26 mouse cellular contexts compared by ENCODE assay signal in genomic region chr14:56316333-56316732, GRCm38 (mm10). TPM values are rescaled to one million over a fixed set of nuclear protein-coding genes. Genes with fewer than 3 reads are reported as not detected.
DNase-seq lines count a peak whose midpoint lies in the region; ATAC-seq and TF ChIP-seq lines count a peak whose summit lies in the region.
"Had no signal": no experiment of that assay in that cellular context is flagged by ENCODE, and none has a peak within 500 bp of the region (broad histone marks: within the 10 kb centered on the region; RNA-seq: fewer than 3 reads in every experiment).

No protein-coding gene starts in this region.

- no peak overlapping the region for H3K4me3 ChIP-seq in intestine, embryonic 15.5 days (replicated peaks)
- H3K4me3 ChIP-seq in intestine, embryonic 16.5 days (ENCODE audit: low read length), result no peak overlapping the region
- no peak overlapping the region for H3K4me3 ChIP-seq in intestine, postnatal 0 days (ENCODE audit: low read depth, low read length)
- no peak overlapping the region for H3K4me3 ChIP-seq in midbrain, embryonic 14.5 days (replicated peaks; ENCODE audit: low read depth, low read length)

- intact Hi-C loops in heart, postnatal 10 days (cut with DNase I), result loop anchor here (2.0 kb wide), 1 partner anchor 36 kb away; no protein-coding TSS in a partner anchor

- no peak overlapping the region for H3K27ac ChIP-seq in intestine, embryonic 15.5 days
- H3K27ac ChIP-seq in intestine, embryonic 16.5 days (ENCODE audit: low read length), result no peak overlapping the region
- no peak overlapping the region for H3K27ac ChIP-seq in intestine, postnatal 0 days (ENCODE audit: low read depth, low read length)
- H3K27ac ChIP-seq in midbrain, embryonic 14.5 days (replicated peaks; ENCODE audit: low read depth, low read length), result no peak overlapping the region

- no peaks in the 10 kb centered on the region for H3K9me3 ChIP-seq in intestine, embryonic 15.5 days
- no peaks in the 10 kb centered on the region for H3K9me3 ChIP-seq in intestine, embryonic 16.5 days (ENCODE audit: control insufficient read depth, low read length)
- H3K9me3 ChIP-seq in intestine, postnatal 0 days (ENCODE audit: control insufficient read depth), result no peaks in the 10 kb centered on the region
- H3K9me3 ChIP-seq in midbrain, embryonic 14.5 days (ENCODE audit: control insufficient read depth, low read length), result no peaks in the 10 kb centered on the region
- H3K9me3 ChIP-seq: G1E had no signal

- H3K36me3 ChIP-seq in intestine, embryonic 15.5 days, result no peaks in the 10 kb centered on the region
- no peaks in the 10 kb centered on the region for H3K36me3 ChIP-seq in intestine, embryonic 16.5 days (ENCODE audit: control insufficient read depth, insufficient read depth, low read length)
- no peaks in the 10 kb centered on the region for H3K36me3 ChIP-seq in intestine, postnatal 0 days (ENCODE audit: control insufficient read depth, insufficient read depth)
- H3K36me3 ChIP-seq in midbrain, embryonic 14.5 days (ENCODE audit: control insufficient read depth, insufficient read depth, low read length), result no peaks in the 10 kb centered on the region
- H3K36me3 ChIP-seq: G1E had no signal

- no peak overlapping the region for H3K4me2 ChIP-seq in intestine, embryonic 15.5 days (replicated peaks)
- H3K4me2 ChIP-seq in intestine, embryonic 16.5 days (ENCODE audit: low read depth, low read length), result no peak overlapping the region
- no peak overlapping the region for H3K4me2 ChIP-seq in intestine, postnatal 0 days (replicated peaks; ENCODE audit: low read depth)
- no peak overlapping the region for H3K4me2 ChIP-seq in midbrain, embryonic 14.5 days (ENCODE audit: low read length)

- DNase-seq in heart, adult 11 months, result peak; percentile 48
- no peak for DNase-seq in heart, postnatal 10 days
- DNase-seq in midbrain, embryonic 14.5 days, result no peak
- DNase-seq in frontal cortex, postnatal 14 days (ENCODE audit: low spot score in 2 of 2), result no peak
- no peak for DNase-seq in urinary bladder, postnatal 25 days (ENCODE audit: low spot score)
- DNase-seq: adrenal gland, adult 2 months; adrenal gland, adult 8-10 months; adrenal gland, postnatal 10 days; adrenal gland, postnatal 14 days; adrenal gland, postnatal 25 days; B cell, adult 2 months; cerebellum, adult 11 months; cerebellum, adult 11-12 months had no signal

- H3K9ac ChIP-seq in intestine, embryonic 15.5 days, result no peak overlapping the region
- no peak overlapping the region for H3K9ac ChIP-seq in intestine, embryonic 16.5 days (ENCODE audit: low read depth, low read length)
- H3K9ac ChIP-seq in intestine, postnatal 0 days (ENCODE audit: low read depth, low read length), result no peak overlapping the region
- no peak overlapping the region for H3K9ac ChIP-seq in midbrain, embryonic 14.5 days (replicated peaks; ENCODE audit: low read length)

- no peaks in the 10 kb centered on the region for H3K27me3 ChIP-seq in intestine, embryonic 15.5 days (replicated peaks)
- H3K27me3 ChIP-seq in intestine, embryonic 16.5 days (replicated peaks; ENCODE audit: control insufficient read depth, insufficient read depth, low read length), result no peaks in the 10 kb centered on the region
- H3K27me3 ChIP-seq in intestine, postnatal 0 days (replicated peaks; ENCODE audit: control insufficient read depth, insufficient read depth, low read length), result no peaks in the 10 kb centered on the region
- no peaks in the 10 kb centered on the region for H3K27me3 ChIP-seq in midbrain, embryonic 14.5 days (ENCODE audit: control insufficient read depth, insufficient read depth, low read length)
- H3K27me3 ChIP-seq: Patski had no signal

- TF ChIP-seq CTCF in intestine, postnatal 0 days (IDR thresholded peaks at IDR 0.05; ENCODE audit: low read depth), result no peak

- H3K4me1 ChIP-seq in intestine, embryonic 15.5 days (replicated peaks), result peaks cover 3% of the 10 kb centered on the region; the same call in 1 of the 2 replicates
- no peaks in the 10 kb centered on the region for H3K4me1 ChIP-seq in intestine, embryonic 16.5 days (ENCODE audit: control insufficient read depth, insufficient read depth, low read length)
- no peaks in the 10 kb centered on the region; the same call in 1 of the 2 replicates for H3K4me1 ChIP-seq in intestine, postnatal 0 days (replicated peaks; ENCODE audit: control insufficient read depth, insufficient read depth, low read length)
- H3K4me1 ChIP-seq in midbrain, embryonic 14.5 days (ENCODE audit: control insufficient read depth, insufficient read depth, low read length), result no peaks in the 10 kb centered on the region

- WGBS in intestine, embryonic 15.5 days, result 70% methylated on average over 4 of the region's 4 CpGs
- WGBS in intestine, embryonic 16.5 days, result 67% methylated on average over 4 of the region's 4 CpGs
- WGBS in intestine, postnatal 0 days, result 44% methylated on average over 4 of the region's 4 CpGs
- WGBS in midbrain, embryonic 14.5 days, result 93% methylated on average over 4 of the region's 4 CpGs

- peak; percentile 65 for ATAC-seq in intestine, embryonic 15.5 days
- ATAC-seq in intestine, embryonic 16.5 days, result peak; percentile 71
- ATAC-seq in intestine, postnatal 0 days, result peak; percentile 43; the same call in 1 of the 2 replicates
- ATAC-seq in midbrain, embryonic 14.5 days (ENCODE audit: low FRiP score, low TSS enrichment), result no peak
- ATAC-seq: activated CD4-positive, CD25-positive, alpha-beta regulatory T cell, adult 4 months; CD4-positive, CD25-positive, alpha-beta regulatory T cell, adult 4 months; Patski had no signal

RNA-seq across cellular contexts. Expression of gene Atp12a, which starts 48.5 kb away (rescaled TPM):
- not detected for total RNA-seq in heart, postnatal 10 days (2021)
- 0.26 and 0.91 TPM in 2 replicates for polyA plus RNA-seq in intestine, embryonic 15.5 days (2015; fragmentation: Nextera tagmentation; extraction: Ambion mirVana)
- 0.44 and 1.5 TPM in 2 replicates for polyA plus RNA-seq in intestine, embryonic 16.5 days (2015; fragmentation: Nextera tagmentation; extraction: Ambion mirVana)
- polyA plus RNA-seq in intestine, postnatal 0 days (2015; fragmentation: Nextera tagmentation; extraction: Ambion mirVana), result 0.09 and 0.37 TPM in 2 replicates
- 0.37 TPM in 1 of 2 replicates, not detected in the other for polyA plus RNA-seq in midbrain, embryonic 14.5 days (2014; fragmentation: Nextera tagmentation; extraction: Ambion mirVana)
- total RNA-seq: adrenal gland, postnatal 10 days; adrenal gland, postnatal 25 days; adrenal gland, postnatal 36 days; CH12.LX; MEL had no signal
- polyA plus RNA-seq: activated CD4-positive, CD25-positive, alpha-beta regulatory T cell, adult 4 months; CD4-positive, CD25-positive, alpha-beta regulatory T cell, adult 4 months; G1E; Patski had no signal

RNA-seq across cellular contexts. Expression of gene Gzmb, which starts 54.3 kb away (rescaled TPM):
- total RNA-seq in heart, postnatal 10 days (2021), result not detected
- polyA plus RNA-seq in intestine, embryonic 15.5 days (2015; fragmentation: Nextera tagmentation; extraction: Ambion mirVana), result 1.2 and 1.4 TPM in 2 replicates
- 0.86 and 1.3 TPM in 2 replicates for polyA plus RNA-seq in intestine, embryonic 16.5 days (2015; fragmentation: Nextera tagmentation; extraction: Ambion mirVana)
- polyA plus RNA-seq in intestine, postnatal 0 days (2015; fragmentation: Nextera tagmentation; extraction: Ambion mirVana), result 0.21 and 0.34 TPM in 2 replicates
- not detected in 2 replicates for polyA plus RNA-seq in midbrain, embryonic 14.5 days (2014; fragmentation: Nextera tagmentation; extraction: Ambion mirVana)
- total RNA-seq: adrenal gland, postnatal 25 days; CH12.LX; ES-E14 had no signal
- polyA plus RNA-seq: brain, embryonic 14.5 days; C2C12 had no signal
